Mouse (Mus musculus) heart, postnatal 14 days (tissue): ENCODE results near the gene Zfp784. TPM values are rescaled to one million over a fixed set of nuclear protein-coding genes. Genes with fewer than 3 reads are reported as not detected.
"Not testable (repeated sequence)": the region's sequence is repeated elsewhere in the genome, so short reads cannot be mapped to it uniquely, and the experiment has no call there.

Experiments
- DNase-seq, 2 experiments: peaks; one replicate each; pipeline ENCODE4 v3.0.0; 2021 to 2022
- intact Hi-C: fragments of 180-260 bp; cut with DNase I; formaldehyde crosslinking; loops from one replicate; pipeline ENCODE4 v1.15.1; 2025
- long read RNA-seq, 2 experiments: library from polyadenylated mRNA; stranded (forward); transcript quantifications; one replicate each; pipeline ENCODE4 v2.0.0; 2021
- total RNA-seq, 2 experiments: library from RNA; stranded (reverse); gene quantifications; 2 replicates each; pipeline ENCODE4 v1.2.3; 2021

Gene Zfp784
- 1 to 10 TPM; 5.0 to 6.6 TPM for total RNA-seq
- long read RNA-seq, experiment 1, transcript Zfp784-201 (2 exons, 2,153 nt): major isoform, 8 of 9 reads
- long read RNA-seq, experiment 1, partial matches to known transcripts: 0 of 9 reads
- long read RNA-seq, experiment 1, other reads (novel, unspliced or antisense): 1 of 9 reads
- long read RNA-seq, experiment 2, transcript Zfp784-201 (2 exons, 2,153 nt): major isoform, 6 of 7 reads
- long read RNA-seq, experiment 2, partial matches to known transcripts: 0 of 7 reads
- long read RNA-seq, experiment 2, other reads (novel, unspliced or antisense): 1 of 7 reads

DNA sequence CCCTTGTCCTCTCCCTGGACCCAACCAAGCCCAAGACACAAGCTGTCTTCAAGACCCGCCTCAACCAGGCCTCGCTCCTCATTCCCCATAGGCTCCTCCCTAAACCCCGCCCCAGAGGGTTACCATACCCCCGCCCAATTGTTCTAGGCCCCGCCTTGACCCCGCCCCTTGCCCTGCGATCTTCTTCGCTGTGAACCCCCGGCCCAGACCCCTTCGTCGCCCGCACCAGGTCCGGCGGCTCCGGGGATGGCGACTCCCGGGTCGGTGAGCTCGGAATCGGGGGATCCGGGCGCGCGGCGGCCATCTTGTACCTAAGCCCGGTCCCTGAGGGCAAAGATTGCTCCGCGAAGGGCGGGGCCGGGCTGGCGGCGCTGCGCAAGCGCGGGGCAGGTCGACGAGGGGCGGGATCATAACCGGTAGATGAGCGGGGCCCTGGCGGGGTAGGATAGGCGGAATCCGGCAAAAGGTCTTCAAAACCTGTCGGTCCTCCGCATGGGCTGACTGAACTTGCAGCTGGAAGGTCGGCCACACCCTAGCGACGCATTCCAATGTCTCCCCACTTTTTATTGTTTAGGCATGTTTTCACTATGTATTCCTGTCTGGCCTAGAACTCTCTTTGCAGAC lies at the start of gene Zfp784:
Gene Zfp784, minus strand, starts transcription at position 338 of the 624 bp plus-strand sequence.
- intact Hi-C loops: no loop called here
- peak; percentile 94 to 95 for DNase-seq

GRCm38 (mm10) chr7:5087886-5088285 lies 49.6 kb upstream of the Zfp784 start:
- intact Hi-C loops: loop anchor here (10.0 kb wide), 2 partner anchors 943 to 1067 kb away; partner anchors contain the start of gene Zfp787
- no peak for DNase-seq

DNA sequence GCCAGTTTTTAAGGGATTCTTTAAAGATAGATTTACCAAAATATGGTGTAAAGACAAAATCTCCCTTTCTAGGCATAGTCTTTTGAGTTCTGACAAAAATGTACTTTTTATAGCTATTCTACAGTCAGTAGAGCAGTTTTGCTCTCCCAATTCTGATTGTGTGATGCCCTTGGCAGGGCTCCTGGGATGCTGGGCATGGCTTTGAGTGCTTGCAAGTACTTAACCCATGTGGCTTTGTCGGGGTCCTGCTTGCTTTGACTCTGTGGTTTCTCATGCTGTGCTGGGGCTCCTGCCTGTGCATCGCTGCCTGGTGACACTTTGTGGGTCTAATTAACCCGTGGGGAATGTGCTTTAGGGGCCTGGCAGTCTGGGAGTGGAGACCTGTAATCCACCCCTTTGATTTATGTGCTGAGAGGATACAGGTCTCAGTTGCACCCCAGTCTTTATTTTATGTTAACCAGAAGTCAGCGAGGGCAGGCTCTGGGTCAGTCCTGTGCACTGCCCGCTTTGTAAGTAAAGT lies 48.7 kb upstream of the Zfp784 start:
- DNase-seq: peak; percentile 27 to 30
- intact Hi-C loops: loop anchor here (10.0 kb wide), 2 partner anchors 942 to 1068 kb away; partner anchors contain the start of gene Zfp787

GRCm38 (mm10) chr7:5085512-5085911 lies 47.3 kb upstream of the Zfp784 start:
- DNase-seq: no peak
- intact Hi-C loops: loop anchor here (10.0 kb wide), 2 partner anchors 941 to 1069 kb away; partner anchors contain the start of gene Zfp787

DNA sequence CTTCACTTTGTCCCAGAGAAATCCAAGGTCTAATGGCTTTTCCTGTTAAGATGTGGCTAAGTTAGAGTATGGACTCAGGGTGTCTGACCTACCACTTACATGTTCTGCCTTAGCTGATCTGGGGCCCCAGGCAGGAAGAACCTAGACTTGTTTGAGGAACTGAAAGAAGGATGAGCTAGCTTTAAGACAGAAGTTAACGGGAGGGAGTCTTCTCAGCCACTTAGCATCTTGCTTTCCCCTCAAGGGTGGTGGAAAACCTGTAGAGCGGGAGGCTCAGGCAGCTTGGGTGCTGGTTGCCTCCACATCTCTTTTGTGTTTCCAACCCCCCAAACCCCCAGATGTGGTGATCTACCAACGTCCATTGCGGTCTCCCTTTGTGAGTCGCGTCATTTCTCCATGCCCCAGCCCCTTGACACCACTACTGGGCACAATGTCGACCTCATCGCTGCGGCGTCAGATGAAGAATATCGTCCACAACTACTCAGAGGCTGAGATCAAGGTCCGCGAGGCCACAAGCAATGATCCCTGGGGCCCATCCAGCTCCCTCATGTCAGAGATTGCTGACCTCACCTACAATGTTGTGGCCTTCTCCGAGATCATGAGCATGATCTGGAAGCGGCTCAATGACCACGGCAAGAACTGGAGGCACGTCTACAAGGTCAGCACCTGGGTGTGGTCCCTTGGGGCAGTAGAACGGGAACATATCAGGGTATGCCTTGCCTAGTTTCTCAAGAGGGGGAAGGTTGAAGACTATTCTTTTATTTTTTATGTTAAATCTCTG lies 45.3 kb upstream of the Zfp784 start:
- no peak for DNase-seq
- intact Hi-C loops: loop anchor here (5.0 to 10.0 kb wide), 3 partner anchors 39 to 1071 kb away; partner anchors contain the start of gene Zfp787

DNA sequence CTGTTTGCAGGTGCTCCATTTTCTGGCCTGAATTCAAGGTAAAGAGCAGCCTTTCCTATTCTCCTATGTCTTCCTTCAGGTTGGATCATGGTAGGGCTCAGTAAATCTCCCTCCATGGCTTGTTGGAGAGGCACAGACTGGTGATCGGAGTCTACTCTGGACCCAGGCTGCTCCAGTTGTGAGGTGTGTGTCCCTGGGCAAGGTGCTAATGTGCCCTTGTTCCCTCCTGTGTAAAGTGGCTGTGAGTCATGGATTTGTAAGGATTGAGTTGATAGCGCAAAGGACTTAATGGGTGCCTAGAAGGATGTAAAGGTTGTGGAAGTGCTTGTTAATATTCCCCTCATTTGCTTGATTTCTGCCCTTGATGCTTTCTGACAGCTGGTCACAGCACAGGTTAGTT lies 43.7 kb upstream of the Zfp784 start:
- intact Hi-C loops: loop anchor here (2.0 to 10.0 kb wide), 4 partner anchors 19 to 1073 kb away; partner anchors contain the start of genes U2af2 and Zfp787

DNA sequence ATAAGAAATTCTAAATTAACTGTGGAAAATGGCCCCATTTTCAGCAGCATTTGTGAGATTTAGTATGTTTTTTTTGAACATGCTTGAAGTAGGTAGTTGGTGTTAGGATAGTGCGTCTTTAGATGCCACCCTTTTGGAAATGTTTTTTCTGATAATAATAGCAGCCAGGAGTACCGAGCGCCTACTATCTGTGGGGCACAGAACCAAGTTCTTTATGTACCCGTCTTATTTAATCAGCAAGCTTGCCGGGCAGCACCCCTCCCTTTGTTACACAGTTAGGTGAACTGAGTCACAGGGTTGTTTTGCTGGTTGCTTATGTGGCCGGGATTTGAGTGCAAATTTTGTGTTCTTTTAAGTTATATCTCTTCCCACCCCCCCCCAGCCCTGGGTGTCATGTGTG lies 43.0 kb upstream of the Zfp784 start:
- no peak for DNase-seq
- intact Hi-C loops: loop anchor here (2.0 to 10.0 kb wide), 4 partner anchors 18 to 1074 kb away; partner anchors contain the start of genes U2af2 and Zfp787

More for the DNA sequence above, 43.7 kb upstream of the Zfp784 start:
- no peak for DNase-seq

- intact Hi-C loops: loop anchor here (2.0 to 10.0 kb wide), 4 partner anchors 18 to 1074 kb away; partner anchors contain the start of genes U2af2 and Zfp787
- no peak for DNase-seq
These were observed 42.6 kb upstream of the Zfp784 start for GRCm38 (mm10) chr7:5080815-5081214.

DNA sequence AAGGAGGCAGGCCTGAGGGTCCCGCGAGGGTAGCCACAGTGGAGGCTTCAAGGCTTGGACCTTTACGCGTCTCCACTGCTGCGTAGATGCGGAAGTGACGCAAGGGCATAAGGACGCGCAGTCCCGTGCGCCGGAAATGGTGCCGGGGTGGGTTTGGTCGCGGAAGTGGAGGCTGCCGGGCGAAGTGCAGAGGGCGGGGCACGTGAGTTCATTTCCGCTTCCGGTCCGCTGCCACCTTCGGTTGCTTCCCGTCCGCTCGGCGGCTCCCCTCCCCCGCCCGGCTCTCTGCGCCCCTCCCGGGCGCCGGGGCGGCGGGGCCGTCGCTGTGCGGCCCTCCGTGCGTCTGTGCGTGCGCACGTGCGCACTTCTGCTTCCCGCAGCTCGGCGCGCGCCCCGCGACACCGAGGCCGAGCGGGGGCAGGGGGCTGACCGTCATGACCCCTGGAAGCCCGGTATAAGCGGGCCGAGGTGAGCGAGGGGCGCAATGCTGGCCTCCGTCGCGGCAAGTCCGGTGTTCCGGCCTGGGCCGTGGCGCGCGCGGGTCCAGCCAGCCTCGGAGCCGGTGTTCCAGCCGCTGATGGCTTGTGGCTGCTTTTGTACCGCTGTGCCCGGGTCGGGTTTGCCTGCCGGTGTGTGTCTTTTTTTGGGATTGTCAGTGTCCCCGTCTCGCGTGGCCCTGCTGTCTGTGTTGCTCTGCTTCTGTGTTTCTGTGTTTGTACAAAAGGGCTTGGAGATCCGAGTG lies 41.9 kb upstream of the Zfp784 start, which contains the start of gene Epn1:
Gene Epn1, plus strand, starts transcription at position 226 of the 742 bp plus-strand sequence.
- peak; percentile 96 to 97 for DNase-seq
- intact Hi-C loops: loop anchor here (2.0 to 10.0 kb wide), 4 partner anchors 17 to 1075 kb away; partner anchors contain the start of genes U2af2 and Zfp787

DNA sequence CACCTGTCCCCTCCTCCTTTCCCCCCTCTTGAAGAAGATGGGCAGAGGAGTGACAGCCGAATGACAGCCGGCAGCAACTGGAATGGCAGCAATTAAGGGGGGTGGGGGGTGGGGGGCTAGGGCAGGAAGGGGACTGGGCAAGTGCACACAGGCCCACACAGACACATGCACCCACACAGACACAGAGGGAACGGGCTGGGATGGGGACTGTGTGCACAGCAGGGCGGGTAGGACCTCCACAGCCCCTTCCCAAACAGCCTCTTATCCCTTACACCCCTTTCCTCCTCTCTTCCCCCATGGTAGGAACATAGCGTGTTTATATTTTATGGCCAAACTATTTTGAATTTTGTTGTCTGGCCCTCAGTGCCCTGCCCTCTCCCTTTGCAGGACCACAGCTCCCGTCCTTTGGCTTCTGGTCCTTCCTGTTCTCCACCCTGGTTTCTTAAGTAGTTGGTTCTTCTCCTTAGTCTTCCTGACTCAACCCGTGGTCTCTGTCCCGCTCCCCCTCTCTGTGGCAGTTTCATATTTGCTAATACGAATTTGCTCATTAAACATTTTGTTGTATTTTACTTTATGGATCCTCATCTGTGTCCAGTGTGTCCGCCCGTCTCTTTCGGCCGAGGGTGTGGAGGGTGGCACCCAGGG lies 41.2 kb upstream of the Zfp784 start:
- intact Hi-C loops: loop anchor here (2.0 to 10.0 kb wide), 4 partner anchors 17 to 1075 kb away; partner anchors contain the start of genes U2af2 and Zfp787
- not testable (repeated sequence) for DNase-seq

DNA sequence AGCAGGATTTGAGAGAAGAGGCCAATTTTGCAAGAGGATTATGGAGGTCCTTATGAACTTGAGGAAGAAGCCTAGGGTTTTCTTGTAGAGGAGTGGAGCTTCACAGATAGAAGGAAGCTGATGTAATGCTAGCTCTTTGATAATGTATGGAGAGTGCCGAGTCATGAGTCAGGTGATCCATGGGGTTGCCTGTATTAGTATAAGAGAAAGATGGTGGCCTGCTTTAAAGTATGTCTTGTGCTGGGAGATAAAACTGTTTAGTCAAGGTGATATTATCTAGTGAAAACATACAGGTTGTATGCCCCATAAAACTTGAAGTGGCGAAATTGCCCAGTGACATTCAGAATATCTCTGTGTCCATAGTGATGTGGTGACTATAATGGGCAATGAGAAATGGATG lies 38.7 kb upstream of the Zfp784 start:
- intact Hi-C loops: no loop called here
- DNase-seq: no peak

GRCm38 (mm10) chr7:5074984-5075383 lies 36.7 kb upstream of the Zfp784 start:
- intact Hi-C loops: no loop called here
- DNase-seq: no peak

GRCm38 (mm10) chr7:5073586-5073985 lies 35.3 kb upstream of the Zfp784 start:
- DNase-seq: no peak

DNA sequence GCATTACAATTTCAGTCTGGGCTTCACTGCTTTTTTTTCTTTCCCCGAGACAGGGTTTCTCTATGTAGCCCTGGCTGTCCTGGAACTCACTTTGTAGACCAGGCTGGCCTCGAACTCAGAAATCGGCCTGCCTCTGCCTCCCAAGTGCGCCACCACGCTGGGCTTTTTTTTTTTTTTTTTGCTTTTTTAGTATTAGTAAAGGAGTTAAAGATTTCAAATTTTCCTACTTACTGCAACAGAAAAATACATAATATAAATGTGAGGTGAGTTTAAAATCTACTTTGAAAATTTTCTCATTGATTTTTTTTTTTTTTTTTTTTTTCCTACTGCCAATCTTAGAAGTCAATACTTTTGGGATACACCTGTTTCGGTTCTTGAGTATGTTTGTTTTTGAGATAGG lies 26.6 kb upstream of the Zfp784 start:
- DNase-seq: no peak
- intact Hi-C loops: no loop called here

More at GRCm38 (mm10) chr7:5073586-5073985, 35.3 kb upstream of the Zfp784 start:
- intact Hi-C loops: no loop called here

- intact Hi-C loops: loop anchor here (2.0 kb wide), 1 partner anchor 18 kb away; the partner anchor contains the start of gene Epn1
- DNase-seq: peak in 1 of 2 experiments; percentile 72
These were observed 24.2 kb upstream of the Zfp784 start for GRCm38 (mm10) chr7:5062360-5063001.

DNA sequence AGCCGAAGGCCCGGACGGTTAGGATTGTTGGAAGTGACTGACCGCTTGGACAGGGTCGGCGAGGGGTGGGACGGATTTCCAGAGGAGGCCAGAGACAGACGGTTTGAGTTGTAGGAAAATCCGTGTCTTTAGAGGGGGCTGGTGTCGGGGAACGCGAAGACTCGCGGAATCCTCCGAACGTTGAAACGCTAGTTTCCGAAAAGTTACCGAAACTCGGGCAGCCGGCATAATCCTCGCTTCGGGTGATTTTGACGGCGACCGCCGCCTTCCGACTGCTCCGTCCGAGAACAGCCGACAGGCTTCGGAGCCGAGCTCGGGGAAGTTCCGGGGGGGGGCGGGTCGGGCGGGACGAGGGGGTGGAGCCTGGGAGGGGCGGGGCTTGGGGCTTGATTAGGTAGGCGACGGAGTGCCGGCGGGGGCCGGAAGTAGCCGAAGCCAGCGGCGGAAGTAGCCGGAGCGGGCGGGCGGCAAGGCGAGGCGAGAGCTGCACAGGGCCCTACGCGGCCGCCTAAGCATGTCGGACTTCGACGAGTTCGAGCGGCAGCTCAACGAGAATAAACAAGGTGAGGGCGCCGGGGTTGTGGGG lies 23.6 kb upstream of the Zfp784 start, which contains the start of gene U2af2:
Gene U2af2, plus strand, starts transcription at position 370 of the 586 bp plus-strand sequence.
- intact Hi-C loops: loop anchor here (2.0 kb wide), 3 partner anchors 19 to 63 kb away; partner anchors contain the start of genes Epn1, Fiz1, Gm44973 and Rasl2-9
- peak; percentile 95 to 96 for DNase-seq
